14 mouse cellular contexts compared by ENCODE assay signal in the genomic region with DNA sequence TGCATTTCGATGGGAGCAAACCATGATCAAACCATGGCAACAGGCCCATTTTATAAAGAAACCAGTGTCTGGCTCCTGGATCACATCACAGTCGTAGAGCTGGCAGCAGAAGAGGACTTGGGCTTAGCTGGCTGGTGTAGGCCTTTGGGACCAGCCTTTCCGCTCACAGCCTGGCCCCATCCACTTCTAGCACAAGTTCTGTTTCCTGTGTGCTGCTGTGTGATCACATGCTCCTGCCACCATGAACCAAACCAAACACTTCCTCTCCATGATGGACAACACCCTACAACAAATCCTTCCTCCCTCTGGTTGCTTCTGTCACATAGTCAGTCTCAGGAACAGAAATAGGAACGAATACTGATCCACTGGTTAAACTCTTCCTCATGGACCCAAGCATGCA. TPM values are rescaled to one million over a fixed set of nuclear protein-coding genes. Genes with fewer than 3 reads are reported as not detected.
DNase-seq lines count a peak whose midpoint lies in the region; ATAC-seq and TF ChIP-seq lines count a peak whose summit lies in the region.
"Had no signal": no experiment of that assay in that cellular context is flagged by ENCODE, and none has a peak within 500 bp of the region (broad histone marks: within the 10 kb centered on the region; RNA-seq: fewer than 3 reads in every experiment).

No protein-coding gene starts in this region.

- H3K27ac ChIP-seq in gastrocnemius, adult 2 months = peak overlapping the region; percentile 35; the same call in 1 of the 2 replicates
- H3K27ac ChIP-seq in intestine, postnatal 0 days (ENCODE audit: low read depth, low read length) = no peak overlapping the region
- H3K27ac ChIP-seq: hindbrain, embryonic 14.5 days had no signal

- no peak overlapping the region for H3K9ac ChIP-seq in intestine, postnatal 0 days (ENCODE audit: low read depth, low read length)
- H3K9ac ChIP-seq: hindbrain, embryonic 14.5 days had no signal

- 58% methylated on average over 4 of the region's 4 CpGs for WGBS in lung, adult 2 months
- WGBS in intestine, postnatal 0 days = 86% methylated on average over 4 of the region's 4 CpGs

- H3K9me3 ChIP-seq in intestine, postnatal 0 days (ENCODE audit: control insufficient read depth) = no peaks in the 10 kb centered on the region

- H3K4me1 ChIP-seq in lung, adult 2 months (ENCODE audit: control insufficient read depth, insufficient read depth, low read length) = peaks cover 2% of the 10 kb centered on the region; the same call in 1 of the 2 replicates
- H3K4me1 ChIP-seq in intestine, postnatal 0 days (replicated peaks; ENCODE audit: control insufficient read depth, insufficient read depth, low read length) = 0 out of 2 replicates have a peak, but pooled peaks cover 2% of the 10 kb centered on the region

- no peak overlapping the region for H3K4me2 ChIP-seq in intestine, postnatal 0 days (replicated peaks; ENCODE audit: low read depth)
- H3K4me2 ChIP-seq: hindbrain, embryonic 14.5 days had no signal

- no peak overlapping the region for H3K4me3 ChIP-seq in gastrocnemius, adult 2 months
- no peak overlapping the region for H3K4me3 ChIP-seq in lung, adult 2 months (replicated peaks; ENCODE audit: extremely low read depth, low read depth, low read length)
- H3K4me3 ChIP-seq in intestine, postnatal 0 days (ENCODE audit: low read depth, low read length) = no peak overlapping the region

- intact Hi-C loops in gastrocnemius, adult 2 months (cut with DNase I) = no loop called here

- no peak for TF ChIP-seq POLR2A in lung, adult 2 months (IDR thresholded peaks at IDR 0.05; ENCODE audit: borderline replicate concordance, extremely low read depth, low read depth, low read length)

- no peak for DNase-seq in gastrocnemius, adult 2 months
- no peak for DNase-seq in gastrocnemius, postnatal 4 days (ENCODE audit: low spot score in 2 of 2)
- DNase-seq in lung, postnatal 36 days = peak; percentile 46
- DNase-seq in lung, adult 2 months = no peak
- DNase-seq in induced T-regulatory cell, adult 2 months (ENCODE audit: low read depth) = peak; percentile 58
- no peak for DNase-seq in embryo, embryonic 10.5 days (ENCODE audit: low spot score)
- DNase-seq: adrenal gland, postnatal 14 days; cerebellum, adult 11-12 months; gastrocnemius, postnatal 36 days; liver; right cerebral cortex, postnatal 14 days had no signal

- H3K27me3 ChIP-seq in intestine, postnatal 0 days (replicated peaks; ENCODE audit: control insufficient read depth, insufficient read depth, low read length) = no peaks in the 10 kb centered on the region

- H3K36me3 ChIP-seq in intestine, postnatal 0 days (ENCODE audit: control insufficient read depth, insufficient read depth) = peaks cover 16% of the 10 kb centered on the region

- no peak for TF ChIP-seq CTCF in gastrocnemius, adult 2 months (IDR thresholded peaks at IDR 0.05)
- no peak for TF ChIP-seq CTCF in lung, adult 2 months (IDR thresholded peaks at IDR 0.05; ENCODE audit: insufficient read depth, low read length)
- TF ChIP-seq CTCF in intestine, postnatal 0 days (IDR thresholded peaks at IDR 0.05; ENCODE audit: low read depth) = no peak

- ATAC-seq in erythroid progenitor cell, adult 5-6 weeks (replicated peaks; ENCODE audit: low FRiP score, poor library complexity, severe bottlenecking) = no peak
- ATAC-seq in intestine, postnatal 0 days = no peak

RNA-seq across cellular contexts. Expression of gene Tex2, which starts 50.5 kb away (rescaled TPM):
- 10 to 100 TPM; 59.2 to 65.5 TPM for total RNA-seq in gastrocnemius, adult 2 months (2021)
- total RNA-seq in gastrocnemius, postnatal 4 days (2021) = 10 to 100 TPM; 20.1 to 21.7 TPM
- 12.6 and 15.1 TPM in 2 replicates for polyA plus RNA-seq in lung, adult 2 months (2012; rRNA removed)
- 18.9 and 32.1 TPM in 2 replicates for total RNA-seq in erythroid progenitor cell, adult 5-6 weeks (2015; ENCODE audit: low replicate concordance)
- 35.9 and 41.8 TPM in 2 replicates for total RNA-seq in erythroid progenitor cell, adult 5-6 weeks (2017; ENCODE audit: low replicate concordance)
- polyA plus RNA-seq in intestine, postnatal 0 days (2015; fragmentation: Nextera tagmentation; extraction: Ambion mirVana) = 17.1 and 19.3 TPM in 2 replicates

Comparison
In these comparisons a context has a peak if more than half of its experiments do, and no peak if none do; other contexts are left out.
1. DNase-seq: peak in lung, postnatal 36 days (single experiment) and induced T-regulatory cell, adult 2 months (single experiment); none in gastrocnemius, adult 2 months (single experiment), gastrocnemius, postnatal 4 days (0 of 2), lung, adult 2 months (single experiment) and embryo, embryonic 10.5 days (single experiment).